ENCODE assay signal across 8 mouse cellular contexts in the genomic region with DNA sequence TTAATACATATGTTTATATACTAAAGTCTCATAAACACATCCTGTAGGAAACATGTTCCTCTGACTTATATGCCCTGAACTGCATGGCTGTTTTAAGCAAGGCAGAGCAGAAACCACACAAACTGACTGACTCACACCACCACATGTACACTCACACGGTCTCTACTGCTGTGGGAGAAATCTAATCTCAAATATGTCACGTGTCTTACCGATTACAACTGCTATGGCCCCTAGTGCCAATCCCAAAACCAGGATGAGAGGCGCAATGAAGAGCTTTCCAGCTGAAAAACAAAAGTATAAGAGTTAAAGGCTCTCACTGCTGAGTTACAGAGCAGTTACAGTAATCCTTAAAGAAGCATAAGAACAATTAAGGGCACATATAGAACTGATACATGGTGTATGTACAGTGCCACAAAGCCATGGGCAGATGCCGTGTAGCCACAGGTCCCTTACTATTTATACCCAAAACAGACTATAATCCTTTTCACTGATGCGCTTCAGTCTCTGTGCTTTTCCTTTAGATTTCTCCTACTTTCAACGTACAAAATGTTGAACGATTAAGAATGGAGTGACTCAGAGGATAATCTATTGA.
"Had no signal": no experiment of that assay in that cellular context is flagged by ENCODE, and none has a peak within 500 bp of the region (broad histone marks: within the 10 kb centered on the region; RNA-seq: fewer than 3 reads in every experiment).

No protein-coding gene starts in this region.

- ATAC-seq: liver, postnatal 0 days had no signal

- H3K27me3 ChIP-seq: limb, embryonic 12.5 days; liver, embryonic 13.5 days; lung, embryonic 15.5 days had no signal

- H3K9me3 ChIP-seq: limb, embryonic 12.5 days; liver, embryonic 13.5 days; lung, embryonic 15.5 days had no signal

- DNase-seq: liver; liver, embryonic 13.5 days; liver, postnatal 0 days; right cerebral cortex, postnatal 25 days; thymus, postnatal 36 days had no signal

- H3K4me3 ChIP-seq: layer of hippocampus, adult 2 months; limb, embryonic 12.5 days; liver, embryonic 13.5 days; lung, embryonic 15.5 days had no signal

- H3K27ac ChIP-seq: layer of hippocampus, adult 2 months; limb, embryonic 12.5 days; liver, embryonic 13.5 days; lung, embryonic 15.5 days had no signal

- H3K36me3 ChIP-seq: liver, embryonic 13.5 days had no signal

- H3K4me1 ChIP-seq: limb, embryonic 12.5 days; liver, embryonic 13.5 days; lung, embryonic 15.5 days had no signal

- H3K4me2 ChIP-seq: limb, embryonic 12.5 days; liver, embryonic 13.5 days; lung, embryonic 15.5 days had no signal

- H3K9ac ChIP-seq: limb, embryonic 12.5 days; liver, embryonic 13.5 days; liver, postnatal 0 days; lung, embryonic 15.5 days had no signal
